Mouse (Mus musculus) lung, adult 18-20 months (tissue): ENCODE results near the gene Olfr700.
"Not testable (repeated sequence)": the region's sequence is repeated elsewhere in the genome, so short reads cannot be mapped to it uniquely, and the experiment has no call there.

Experiments
- DNase-seq, 2 experiments: peaks; one replicate each; pipeline ENCODE4 v3.0.0; 2022; ENCODE audit warnings: mixed read lengths in 2 of 2

Olfr700 gene

GRCm38 (mm10) chr7:106808734-106809133, at the start of gene Olfr700:
TSS of gene Olfr700 (minus strand) at chr7:106808834.
- no peak for DNase-seq

GRCm38 (mm10) chr7:106843060-106843459, 34.4 kb upstream of the Olfr700 start, which contains the start of gene Olfr703:
TSS of gene Olfr703 (plus strand) at chr7:106843360.
- no peak for DNase-seq

GRCm38 (mm10) chr7:106833793-106834192, 25.2 kb upstream of the Olfr700 start, which contains the start of gene Olfr702:
TSS of gene Olfr702 (minus strand) at chr7:106833893.
- DNase-seq: no peak

- no peak for DNase-seq
These were observed 9.8 kb upstream of the Olfr700 start for GRCm38 (mm10) chr7:106818414-106818813.

GRCm38 (mm10) chr7:106815775-106816174, 7.1 kb upstream of the Olfr700 start:
- no peak for DNase-seq

- no peak for DNase-seq
These were observed 5.2 kb upstream of the Olfr700 start, which contains the start of gene Olfr701 for GRCm38 (mm10) chr7:106813829-106814228. TSS of gene Olfr701 (plus strand) at chr7:106814129.

GRCm38 (mm10) chr7:106793098-106793497, 15.5 kb downstream of the Olfr700 start, which contains the start of gene Olfr699:
TSS of gene Olfr699 (minus strand) at chr7:106793198.
- DNase-seq: no peak

- DNase-seq: no peak
These were observed 20.3 kb downstream of the Olfr700 start for GRCm38 (mm10) chr7:106788330-106788729.

- DNase-seq: not testable (repeated sequence)
These were observed 47.6 kb downstream of the Olfr700 start for GRCm38 (mm10) chr7:106761008-106761407.

- no peak for DNase-seq
These were observed 49.8 kb downstream of the Olfr700 start for GRCm38 (mm10) chr7:106758800-106759199.
